Mouse (Mus musculus) CD4-positive, CD25-positive, alpha-beta regulatory T cell, adult 9 weeks (primary cell): ENCODE measurements around the gene Gm13723. TPM values are rescaled to one million over a fixed set of nuclear protein-coding genes. Genes with fewer than 3 reads are reported as not detected.

Source experiments
- polyA plus RNA-seq: library from polyadenylated mRNA; unstranded; fragments of 100-300 nt; shearing (Covaris generic); gene quantifications from one replicate; pipeline ENCODE4 v1.2.1, GENCODE M21; 2017

The Gm13723 gene
- polyA plus RNA-seq: not detected

DNA sequence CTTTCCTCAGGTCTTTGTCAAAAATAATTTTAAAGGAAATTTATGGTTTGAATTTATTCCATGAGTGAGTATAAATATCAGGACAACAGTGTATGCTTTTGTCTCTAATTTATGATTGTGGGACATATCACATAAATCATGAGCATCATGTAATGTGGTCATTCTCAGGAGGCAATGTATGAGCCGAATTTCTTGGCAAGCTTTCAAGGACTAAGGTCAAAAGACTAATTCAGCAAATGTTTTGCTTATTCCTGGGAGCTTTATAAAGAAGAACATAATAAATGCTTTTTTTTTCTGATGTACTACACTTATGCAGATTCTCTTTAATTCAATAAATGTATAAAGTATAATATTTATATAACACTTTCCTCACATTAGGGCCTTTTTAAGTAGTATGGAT lies at the start of gene Gm13723:
Gene Gm13723 (minus strand): TSS at position 101 of the 400 bp plus-strand sequence.

DNA sequence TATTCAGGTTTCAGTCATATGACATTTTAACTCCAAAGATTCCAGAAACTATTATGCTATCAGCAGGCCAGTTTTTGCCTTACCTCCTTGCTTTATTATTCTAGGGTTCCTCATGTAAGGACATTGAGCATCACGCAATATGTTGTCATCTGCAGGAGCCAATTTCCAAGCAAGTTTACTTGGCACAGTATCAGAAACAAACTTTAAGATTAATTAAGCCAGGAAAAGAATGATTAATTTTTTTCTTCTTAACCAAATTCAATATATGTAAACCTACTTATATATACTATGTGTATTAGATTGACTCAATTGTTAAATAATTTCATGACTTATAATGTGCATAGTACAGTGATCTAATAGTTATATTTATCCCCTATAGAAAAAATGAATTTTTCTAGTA lies 17.5 kb upstream of the Gm13723 start, which contains the start of gene Olfr1097:
Gene Olfr1097 (minus strand): TSS at position 101 of the 400 bp plus-strand sequence.

DNA sequence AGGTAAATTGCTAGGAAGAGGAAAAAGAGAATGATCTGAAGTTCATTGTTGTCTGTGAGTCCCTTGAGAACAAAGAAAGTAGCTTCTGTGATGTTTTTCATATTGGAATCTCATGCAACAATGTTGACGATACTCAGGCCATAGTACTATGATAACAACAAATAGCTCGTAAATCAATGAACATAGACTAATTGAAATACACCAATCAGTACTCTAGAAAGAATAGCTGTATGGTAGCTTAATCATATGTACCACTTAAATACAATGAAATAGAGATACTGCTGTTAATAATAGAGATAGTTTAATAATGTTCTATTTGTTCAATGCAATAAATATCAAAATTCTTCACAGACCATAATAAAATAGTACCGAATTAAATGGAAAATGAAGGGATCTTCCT lies 23.0 kb downstream of the Gm13723 start, which contains the start of gene Olfr1095:
Gene Olfr1095 (minus strand): TSS at position 101 of the 400 bp plus-strand sequence.

DNA sequence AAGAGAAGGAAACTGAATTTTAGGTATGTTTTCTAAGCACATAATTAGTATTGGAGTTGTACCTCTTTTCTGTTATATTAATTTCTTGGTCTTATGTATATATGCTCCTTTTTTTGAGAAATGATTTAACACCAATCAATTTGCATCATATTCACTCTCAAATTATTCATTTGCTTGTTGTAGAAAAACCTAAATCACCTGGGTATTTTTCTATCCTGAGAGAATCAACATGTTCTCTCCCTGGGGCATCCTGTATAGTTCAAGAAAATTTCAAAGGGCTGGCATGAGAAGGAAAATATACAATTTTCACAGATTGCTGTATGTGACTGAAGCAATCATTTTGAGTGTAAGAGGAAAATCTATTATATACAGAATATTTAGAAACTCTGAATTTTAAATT lies 50.2 kb downstream of the Gm13723 start, which contains the start of gene Olfr1094:
Gene Olfr1094 (plus strand): TSS at position 301 of the 400 bp plus-strand sequence.

Other genes starting within 250 kb of the Gm13723 start
- not detected for gene Olfr1084, start 235.1 kb downstream of the Gm13723 start, polyA plus RNA-seq
- not detected for gene Olfr1085, start 212.8 kb downstream of the Gm13723 start, polyA plus RNA-seq
- gene Olfr1086, start 194.7 kb downstream of the Gm13723 start, polyA plus RNA-seq: not detected
- not detected for gene Olfr1087, start 176.4 kb downstream of the Gm13723 start, polyA plus RNA-seq
- not detected for gene Olfr1089, start 141.1 kb downstream of the Gm13723 start, polyA plus RNA-seq
- not detected for gene Olfr1090, start 115.8 kb downstream of the Gm13723 start, polyA plus RNA-seq
- not detected for gene Olfr1093, start 92.3 kb downstream of the Gm13723 start, polyA plus RNA-seq
- gene Olfr141, start 64.8 kb downstream of the Gm13723 start, polyA plus RNA-seq: not detected
- gene Olfr1094, start 50.1 kb downstream of the Gm13723 start, polyA plus RNA-seq: not detected
- not detected for gene Olfr1095, start 23.1 kb downstream of the Gm13723 start, polyA plus RNA-seq
- gene Olfr1097, start 17.4 kb upstream of the Gm13723 start, polyA plus RNA-seq: not detected
- not detected for gene Olfr1098, start 49.7 kb upstream of the Gm13723 start, polyA plus RNA-seq
- gene Olfr1099, start 85.9 kb upstream of the Gm13723 start, polyA plus RNA-seq: not detected
- not detected for gene Olfr1100, start 105.2 kb upstream of the Gm13723 start, polyA plus RNA-seq
- not detected for gene Olfr1101, start 116.4 kb upstream of the Gm13723 start, polyA plus RNA-seq
- not detected for gene Olfr1102, start 123.6 kb upstream of the Gm13723 start, polyA plus RNA-seq
- gene Olfr1104, start 152.3 kb upstream of the Gm13723 start, polyA plus RNA-seq: not detected
- gene Olfr1105, start 161.7 kb upstream of the Gm13723 start, polyA plus RNA-seq: not detected
- gene Olfr1106, start 177.5 kb upstream of the Gm13723 start, polyA plus RNA-seq: not detected
- gene Olfr1107, start 201.0 kb upstream of the Gm13723 start, polyA plus RNA-seq: not detected
- gene Olfr1109, start 221.2 kb upstream of the Gm13723 start, polyA plus RNA-seq: not detected
- gene Olfr259, start 239.8 kb upstream of the Gm13723 start, polyA plus RNA-seq: not detected